17 mouse cellular contexts compared by ENCODE assay signal in the genomic region with DNA sequence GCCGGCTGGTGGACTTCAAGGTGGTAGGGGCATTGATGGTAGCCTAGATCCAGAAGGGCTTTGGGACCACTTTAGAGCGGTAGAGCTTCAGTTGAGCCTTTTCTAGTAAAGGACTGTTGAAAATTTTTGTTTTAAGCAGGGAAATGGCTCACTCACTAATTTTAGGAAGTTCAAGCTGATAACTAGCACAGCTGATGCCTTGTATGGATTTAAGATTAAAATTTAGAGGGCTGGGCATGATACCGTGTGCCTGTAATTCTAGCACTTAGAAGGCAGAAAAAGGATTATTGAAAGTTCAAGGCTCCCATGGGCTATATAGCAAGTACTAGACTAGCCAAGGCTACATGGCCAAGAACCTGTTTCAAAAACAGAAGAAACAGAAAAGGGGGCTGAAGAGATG. TPM values are rescaled to one million over a fixed set of nuclear protein-coding genes. Genes with fewer than 3 reads are reported as not detected.
"Had no signal": no experiment of that assay in that cellular context is flagged by ENCODE, and none has a peak within 500 bp of the region (broad histone marks: within the 10 kb centered on the region; RNA-seq: fewer than 3 reads in every experiment).

No protein-coding gene starts in this region.

- H3K27me3 ChIP-seq: neural tube, embryonic 13.5 days; neural tube, embryonic 15.5 days; stomach, embryonic 15.5 days had no signal

- DNase-seq: retina, postnatal 1 day; right cerebral cortex, adult 18-20 months; right cerebral cortex, postnatal 14 days; right cerebral cortex, postnatal 25 days; right cerebral cortex, postnatal 4 days; spleen, adult 18-20 months; thymus, adult 18-20 months; thymus, adult 2 months; thymus, postnatal 14 days; thymus, postnatal 25 days; thymus, postnatal 36 days; thymus, postnatal 4 days had no signal

- H3K9me3 ChIP-seq: neural tube, embryonic 13.5 days; neural tube, embryonic 15.5 days; stomach, embryonic 15.5 days had no signal

- H3K9ac ChIP-seq: neural tube, embryonic 13.5 days; neural tube, embryonic 15.5 days; stomach, embryonic 15.5 days had no signal

- H3K4me2 ChIP-seq: neural tube, embryonic 13.5 days; neural tube, embryonic 15.5 days; stomach, embryonic 15.5 days had no signal

- H3K4me3 ChIP-seq: neural tube, embryonic 13.5 days; neural tube, embryonic 15.5 days; stomach, embryonic 15.5 days had no signal

- H3K27ac ChIP-seq: neural tube, embryonic 13.5 days; neural tube, embryonic 15.5 days; stomach, embryonic 15.5 days; stomach, postnatal 0 days had no signal

- H3K4me1 ChIP-seq: neural tube, embryonic 13.5 days; neural tube, embryonic 15.5 days; stomach, embryonic 15.5 days had no signal

RNA-seq across cellular contexts. Expression of a gene that starts 39.8 kb away (rescaled TPM):
- total RNA-seq: neutrophil, adult 5-6 weeks had no signal
